Mouse (Mus musculus): ENCODE measurements at regions not wholly inside any gene's neighbourhood (a gene's known extent, or its start where the extent isn't known, plus 50 kb on each side); places are given as distances from the start of the nearest gene placed in this dataset.
A peak's percentile ranks its signal among the peaks of the same experiment; 100 is the strongest.
"Not testable (repeated sequence)": the region's sequence is repeated elsewhere in the genome, so short reads cannot be mapped to it uniquely, and the experiment has no call there.

DNA sequence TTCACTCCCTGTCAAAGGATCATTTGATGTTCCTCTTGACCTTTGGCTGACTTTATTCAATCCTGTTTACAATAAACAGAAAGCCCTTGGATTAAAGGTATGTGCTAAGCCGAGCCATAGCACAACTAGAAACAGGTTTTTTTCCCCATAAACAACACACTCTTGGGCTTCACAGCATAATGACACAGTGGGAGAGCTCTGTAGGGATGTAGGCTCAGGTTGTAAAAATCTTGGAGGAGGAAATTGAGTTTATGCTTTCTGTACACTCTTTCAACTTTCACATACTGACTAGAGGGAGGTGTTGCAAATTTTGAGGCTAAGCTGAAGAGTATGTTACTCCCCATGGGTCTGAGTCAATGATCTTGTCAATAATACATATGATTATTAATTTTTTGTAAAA, 69.7 kb upstream of the Akr1c12 start:
- Histone ChIP-seq H3K27ac (no peak overlapping the region), H3K4me3 (replicated peaks; ENCODE audit: low read length) (no peak overlapping the region), H3K27me3 (ENCODE audit: control insufficient read depth, insufficient read depth, low read length) (no peaks in the 10 kb centered on the region), H3K9ac (no peak overlapping the region), H3K36me3 (replicated peaks; ENCODE audit: control insufficient read depth, insufficient read depth) (no peaks in the 10 kb centered on the region), H3K4me1 (replicated peaks; ENCODE audit: control insufficient read depth, insufficient read depth, low read length) (no peaks in the 10 kb centered on the region), H3K9me3 (ENCODE audit: control insufficient read depth, low read length) (no peaks in the 10 kb centered on the region), H3K4me2 (replicated peaks) (no peak overlapping the region)
- DNase-seq (ENCODE audit: low spot score) = no peak
- WGBS = 59% methylated on average over 1 of the region's 1 CpGs
- ATAC-seq (ENCODE audit: low FRiP score) = no peak

DNA sequence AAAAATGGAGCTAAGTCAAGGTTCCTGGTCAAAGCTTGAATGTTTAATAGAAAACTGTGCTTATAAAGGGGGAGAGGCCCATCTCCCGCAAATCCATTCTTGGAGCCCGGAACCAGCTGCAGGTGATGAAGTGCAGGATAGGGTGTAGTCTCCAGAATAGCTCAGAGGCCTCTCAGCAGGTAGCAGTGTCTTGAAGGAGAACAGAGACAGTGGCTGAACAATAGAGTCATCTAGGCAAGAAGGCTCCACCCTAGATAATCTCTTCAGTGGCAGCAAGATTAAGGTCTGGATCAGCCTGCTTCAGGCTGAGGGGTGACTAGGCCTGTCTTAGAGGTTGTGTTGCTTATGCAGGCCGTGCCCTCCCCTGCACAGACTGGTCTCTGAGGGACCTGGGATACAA, 71.4 kb upstream of the Akr1c12 start:
- Histone ChIP-seq H3K9ac (no peak overlapping the region), H3K36me3 (replicated peaks; ENCODE audit: control insufficient read depth, insufficient read depth) (no peaks in the 10 kb centered on the region), H3K27me3 (ENCODE audit: control insufficient read depth, insufficient read depth, low read length) (no peaks in the 10 kb centered on the region), H3K27ac (no peak overlapping the region), H3K4me1 (replicated peaks; ENCODE audit: control insufficient read depth, insufficient read depth, low read length) (no peaks in the 10 kb centered on the region), H3K4me3 (replicated peaks; ENCODE audit: low read length) (no peak overlapping the region), H3K4me2 (replicated peaks) (no peak overlapping the region), H3K9me3 (ENCODE audit: control insufficient read depth, low read length) (no peaks in the 10 kb centered on the region)
- ATAC-seq (ENCODE audit: low FRiP score) = no peak
- WGBS = 88% methylated on average over 3 of the region's 3 CpGs
- DNase-seq (ENCODE audit: low spot score) = no peak

DNA sequence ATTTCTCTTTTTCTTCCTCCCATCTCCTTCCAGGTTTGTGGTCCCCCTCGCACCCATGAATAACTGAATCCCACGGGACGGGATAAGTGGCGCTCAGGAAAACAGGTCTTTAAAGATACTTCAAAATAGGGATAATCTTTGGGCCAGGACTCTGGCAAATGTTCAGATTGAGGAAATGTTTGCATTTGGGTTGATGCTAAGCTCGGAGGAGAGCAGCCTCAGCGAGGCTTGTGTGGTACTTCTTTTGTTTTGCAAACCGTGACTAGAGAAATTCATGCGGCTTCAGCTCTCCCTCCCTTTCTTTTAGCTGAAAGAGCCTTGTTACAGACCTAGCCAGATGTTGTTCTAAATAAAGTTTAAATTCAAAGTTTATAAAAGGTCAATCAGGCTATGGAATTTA, 57.5 kb upstream of the Akr1c6 start:
- not testable (repeated sequence) for H3K9me3 ChIP-seq (ENCODE audit: control insufficient read depth, low read length); ATAC-seq (ENCODE audit: low FRiP score); H3K27me3 ChIP-seq (ENCODE audit: control insufficient read depth, insufficient read depth, low read length); H3K36me3 ChIP-seq (replicated peaks; ENCODE audit: control insufficient read depth, insufficient read depth); H3K27ac ChIP-seq; H3K4me1 ChIP-seq (replicated peaks; ENCODE audit: control insufficient read depth, insufficient read depth, low read length); DNase-seq (ENCODE audit: low spot score)
- WGBS = 9% methylated on average over 8 of the region's 8 CpGs
- peak overlapping the region; percentile 15; the same call in 1 of the 2 replicates for H3K4me3 ChIP-seq (replicated peaks; ENCODE audit: low read length)
- H3K9ac ChIP-seq = peak overlapping the region; percentile 42; the same call in 1 of the 2 replicates
- H3K4me2 ChIP-seq (replicated peaks) = peak overlapping the region; percentile 51
